Mouse (Mus musculus) heart, embryonic 11.5 days (tissue): Measurements from ENCODE around the gene Krtap4-6. TPM values are rescaled to one million over a fixed set of nuclear protein-coding genes. Genes with fewer than 3 reads are reported as not detected.

ENCODE experiments used
- ATAC-seq: fragments of 200-750 bp; cut with Nextera tagmentation; replicated peaks from 2 replicates; pipeline ENCODE4 v1.8.0; 2017; ENCODE audit warnings: moderate library complexity; ENCODE audit not compliant: insufficient number of reproducible peaks, low FRiP score, low TSS enrichment
- H3K27ac ChIP-seq: fragments of 300-500 bp; sonication (generic); 2 replicates; pipeline ENCODE4 v1.5.1; 2014; ENCODE audit warnings: mild to moderate bottlenecking, low read depth, low read length
- H3K27me3 ChIP-seq: fragments of 300-500 bp; sonication (generic); 2 replicates; pipeline ENCODE4 v1.6.1; 2014; ENCODE audit warnings: mild to moderate bottlenecking, low read length, mixed read lengths; ENCODE audit not compliant: control insufficient read depth, insufficient read depth
- H3K36me3 ChIP-seq: fragments of 300-500 bp; sonication (generic); 2 replicates; pipeline ENCODE4 v1.6.1; 2014; ENCODE audit warnings: mild to moderate bottlenecking, low read length, moderate library complexity, mixed read lengths; ENCODE audit not compliant: control insufficient read depth, insufficient read depth
- H3K4me1 ChIP-seq: fragments of 300-500 bp; sonication (generic); 2 replicates; pipeline ENCODE4 v1.6.1; 2014; ENCODE audit warnings: low read length; ENCODE audit not compliant: control insufficient read depth, insufficient read depth
- H3K4me2 ChIP-seq: fragments of 300-500 bp; sonication (generic); 2 replicates; pipeline ENCODE4 v1.6.1; 2014; ENCODE audit warnings: mild to moderate bottlenecking, moderate library complexity
- H3K4me3 ChIP-seq: fragments of 300-500 bp; sonication (generic); 2 replicates; pipeline ENCODE4 v1.5.1; 2014; ENCODE audit warnings: low read depth, low read length
- H3K9ac ChIP-seq: fragments of 300-500 bp; sonication (generic); 2 replicates; pipeline ENCODE4 v1.6.1; 2014; ENCODE audit warnings: mild to moderate bottlenecking, low read depth, low read length, moderate library complexity
- H3K9me3 ChIP-seq: fragments of 300-500 bp; sonication (generic); replicated peaks from 2 replicates; pipeline ENCODE4 v1.6.1; 2016; ENCODE audit warnings: low read length; ENCODE audit not compliant: control insufficient read depth
- WGBS: fragments of 180-500 bp; shearing (Covaris S2); extraction: QIAGEN DNeasy Blood & Tissue Kit; methylation state at CpG from one replicate; pipeline ENCODE4 v1.1.7; 2014; ENCODE audit not compliant: insufficient replicate concordance; 5-methylcytosine and 5-hydroxymethylcytosine counted together
- polyA plus RNA-seq: library from polyadenylated mRNA; unstranded; fragments of >200 nt; fragmentation: Nextera tagmentation; extraction: Ambion mirVana; gene quantifications from 2 replicates; pipeline ENCODE4 v1.2.1, GENCODE M21; 2014

Krtap4-6 gene
- polyA plus RNA-seq, 1 experiment from 2014 or later: not detected

GRCm38 (mm10) chr11:99620335-99620734 is 45.4 kb downstream of the Krtap4-6 start, which contains the start of gene Gm11562:
Gene Gm11562, minus strand, starts transcription at chr11:99620435.
- Histone ChIP-seq H3K27me3 (no peaks in the 10 kb centered on the region), H3K4me2 (no peak within 1 kb of the TSS), H3K9me3 (no peaks in the 10 kb centered on the region), H3K9ac (no peak within 1 kb of the TSS), H3K27ac (no peak within 1 kb of the TSS), H3K4me3 (no peak within 1 kb of the TSS), H3K36me3 (no peaks in the 10 kb centered on the region), H3K4me1 (no peaks in the 10 kb centered on the region)
- WGBS: 76% methylated on average over 2 of the region's 2 CpGs
- ATAC-seq: no peak

Other genes starting within 250 kb of the Krtap4-6 start
- not detected in 2 replicates for gene Krt12, start 243.7 kb downstream of the Krtap4-6 start, polyA plus RNA-seq
- gene Krt20, start 227.8 kb downstream of the Krtap4-6 start, polyA plus RNA-seq: 3.7 and 5.4 TPM in 2 replicates
- 0.43 and 0.51 TPM in 2 replicates for gene Krt23, start 172.8 kb downstream of the Krtap4-6 start, polyA plus RNA-seq
- not detected in 2 replicates for gene Krt39, start 144.6 kb downstream of the Krtap4-6 start, polyA plus RNA-seq
- not detected in 2 replicates for gene Krt40, start 122.8 kb downstream of the Krtap4-6 start, polyA plus RNA-seq
- not detected in 2 replicates for gene Krtap3-3, start 115.1 kb downstream of the Krtap4-6 start, polyA plus RNA-seq
- not detected in 2 replicates for gene Krtap3-2, start 109.1 kb downstream of the Krtap4-6 start, polyA plus RNA-seq
- gene Gm11939, start 106.5 kb downstream of the Krtap4-6 start, polyA plus RNA-seq: not detected in 2 replicates
- not detected in 2 replicates for gene Krtap3-1, start 99.3 kb downstream of the Krtap4-6 start, polyA plus RNA-seq
- gene Krtap1-5, start 84.9 kb downstream of the Krtap4-6 start, polyA plus RNA-seq: not detected in 2 replicates
- gene Krtap1-4, start 82.3 kb downstream of the Krtap4-6 start, polyA plus RNA-seq: not detected in 2 replicates
- not detected in 2 replicates for gene Krtap1-3, start 74.6 kb downstream of the Krtap4-6 start, polyA plus RNA-seq
- gene Krtap9-3, start 67.9 kb downstream of the Krtap4-6 start, polyA plus RNA-seq: not detected in 2 replicates
- gene Gm11938, start 62.7 kb downstream of the Krtap4-6 start, polyA plus RNA-seq: not detected in 2 replicates
- not detected in 2 replicates for gene Gm11937, start 55.8 kb downstream of the Krtap4-6 start, polyA plus RNA-seq
- not detected in 2 replicates for gene Krtap2-4, start 51.1 kb downstream of the Krtap4-6 start, polyA plus RNA-seq
- gene Gm11562, start 45.5 kb downstream of the Krtap4-6 start, polyA plus RNA-seq: not detected in 2 replicates
- gene Krtap4-1, start 37.7 kb downstream of the Krtap4-6 start, polyA plus RNA-seq: not detected in 2 replicates
- gene Krtap4-2, start 30.9 kb downstream of the Krtap4-6 start, polyA plus RNA-seq: not detected in 2 replicates
- gene Krtap4-7, start 21.9 kb downstream of the Krtap4-6 start, polyA plus RNA-seq: not detected in 2 replicates
- gene Gm11555, start 15.7 kb downstream of the Krtap4-6 start, polyA plus RNA-seq: not detected in 2 replicates
- gene Gm11563, start 7.0 kb downstream of the Krtap4-6 start, polyA plus RNA-seq: not detected in 2 replicates
- not detected in 2 replicates for gene Gm14190, start 24.8 kb upstream of the Krtap4-6 start, polyA plus RNA-seq
- not detected in 2 replicates for gene Gm14180, start 68.3 kb upstream of the Krtap4-6 start, polyA plus RNA-seq
- not detected in 2 replicates for gene Gm11595, start 107.0 kb upstream of the Krtap4-6 start, polyA plus RNA-seq
- not detected in 2 replicates for gene Krtap4-8, start 114.7 kb upstream of the Krtap4-6 start, polyA plus RNA-seq
- not detected in 2 replicates for gene Krtap4-9, start 119.2 kb upstream of the Krtap4-6 start, polyA plus RNA-seq
- gene Gm11596, start 127.5 kb upstream of the Krtap4-6 start, polyA plus RNA-seq: not detected in 2 replicates
- gene Gm11569, start 133.0 kb upstream of the Krtap4-6 start, polyA plus RNA-seq: not detected in 2 replicates
- not detected in 2 replicates for gene Gm11554, start 138.5 kb upstream of the Krtap4-6 start, polyA plus RNA-seq
- gene Krtap4-13, start 143.9 kb upstream of the Krtap4-6 start, polyA plus RNA-seq: not detected in 2 replicates
- not detected in 2 replicates for gene Gm11564, start 149.7 kb upstream of the Krtap4-6 start, polyA plus RNA-seq
- gene 2300003K06Rik, start 172.1 kb upstream of the Krtap4-6 start, polyA plus RNA-seq: not detected in 2 replicates
- gene Krtap4-16, start 185.6 kb upstream of the Krtap4-6 start, polyA plus RNA-seq: not detected in 2 replicates
- not detected in 2 replicates for gene Gm11568, start 192.0 kb upstream of the Krtap4-6 start, polyA plus RNA-seq
- not detected in 2 replicates for gene Gm11559, start 198.5 kb upstream of the Krtap4-6 start, polyA plus RNA-seq
- not detected in 2 replicates for gene Krtap9-1, start 207.4 kb upstream of the Krtap4-6 start, polyA plus RNA-seq
- not detected in 2 replicates for gene Gm11567, start 213.2 kb upstream of the Krtap4-6 start, polyA plus RNA-seq
- not detected in 2 replicates for gene Krtap31-1, start 242.0 kb upstream of the Krtap4-6 start, polyA plus RNA-seq
- not detected in 2 replicates for gene Gm11565, start 248.8 kb upstream of the Krtap4-6 start, polyA plus RNA-seq